Mouse (Mus musculus) lung, adult 18-20 months (tissue): ENCODE measurements around the gene Tmem190.
"Not testable (repeated sequence)": the region's sequence is repeated elsewhere in the genome, so short reads cannot be mapped to it uniquely, and the experiment has no call there.

Source experiments
- DNase-seq, 2 experiments: peaks; one replicate each; pipeline ENCODE4 v3.0.0; 2022; ENCODE audit warnings: mixed read lengths in 2 of 2

Gene Tmem190

DNA sequence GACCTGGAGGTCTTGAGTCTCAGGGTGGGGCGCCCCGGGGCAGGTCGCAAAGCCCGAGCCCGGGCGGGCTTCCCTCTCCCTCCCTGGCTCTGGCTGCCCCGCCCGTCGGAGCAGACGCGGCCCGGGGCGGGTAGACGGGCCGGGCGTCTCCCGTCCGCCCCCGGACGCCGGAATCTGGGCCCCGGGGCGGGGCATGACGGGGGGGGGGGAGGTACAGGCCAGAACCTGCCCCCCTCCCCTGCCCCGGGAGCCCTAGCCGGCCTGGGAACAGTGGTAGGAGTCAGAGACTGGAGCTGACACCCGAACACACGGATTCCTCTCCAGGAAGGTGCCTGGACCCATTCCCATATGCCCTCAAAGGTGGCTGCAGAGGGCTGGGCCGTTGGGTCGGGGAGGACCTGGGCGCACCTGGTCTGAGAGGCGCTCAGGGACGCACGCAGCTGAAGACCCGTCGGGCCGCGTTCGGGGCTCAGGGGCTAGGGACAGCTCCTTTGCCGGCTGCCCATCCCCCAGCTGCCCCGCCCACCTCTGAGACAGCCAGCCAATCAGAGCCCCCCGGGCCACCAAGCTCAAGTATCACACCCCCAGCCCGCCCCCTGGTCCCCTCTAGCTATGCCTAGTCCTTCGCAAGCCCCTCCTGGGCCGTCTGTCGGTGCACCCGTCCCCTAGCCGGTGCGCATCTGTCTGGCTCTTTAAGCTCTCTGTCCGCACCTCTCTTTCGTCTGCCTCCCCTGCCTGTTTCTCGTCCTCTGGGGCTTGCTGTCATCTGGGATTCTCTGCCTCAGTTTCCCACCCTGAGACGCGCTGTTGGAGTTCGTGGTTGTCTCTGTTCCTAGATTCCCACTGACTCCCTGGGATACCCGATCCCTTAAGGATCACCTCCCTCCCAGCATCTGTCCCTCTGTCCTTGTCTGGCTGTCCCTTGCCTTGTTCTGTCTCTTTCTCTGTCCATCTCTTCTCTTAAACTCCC is 5.6 kb upstream of the Tmem190 start:
- peak; percentile 56 to 65 for DNase-seq

DNA sequence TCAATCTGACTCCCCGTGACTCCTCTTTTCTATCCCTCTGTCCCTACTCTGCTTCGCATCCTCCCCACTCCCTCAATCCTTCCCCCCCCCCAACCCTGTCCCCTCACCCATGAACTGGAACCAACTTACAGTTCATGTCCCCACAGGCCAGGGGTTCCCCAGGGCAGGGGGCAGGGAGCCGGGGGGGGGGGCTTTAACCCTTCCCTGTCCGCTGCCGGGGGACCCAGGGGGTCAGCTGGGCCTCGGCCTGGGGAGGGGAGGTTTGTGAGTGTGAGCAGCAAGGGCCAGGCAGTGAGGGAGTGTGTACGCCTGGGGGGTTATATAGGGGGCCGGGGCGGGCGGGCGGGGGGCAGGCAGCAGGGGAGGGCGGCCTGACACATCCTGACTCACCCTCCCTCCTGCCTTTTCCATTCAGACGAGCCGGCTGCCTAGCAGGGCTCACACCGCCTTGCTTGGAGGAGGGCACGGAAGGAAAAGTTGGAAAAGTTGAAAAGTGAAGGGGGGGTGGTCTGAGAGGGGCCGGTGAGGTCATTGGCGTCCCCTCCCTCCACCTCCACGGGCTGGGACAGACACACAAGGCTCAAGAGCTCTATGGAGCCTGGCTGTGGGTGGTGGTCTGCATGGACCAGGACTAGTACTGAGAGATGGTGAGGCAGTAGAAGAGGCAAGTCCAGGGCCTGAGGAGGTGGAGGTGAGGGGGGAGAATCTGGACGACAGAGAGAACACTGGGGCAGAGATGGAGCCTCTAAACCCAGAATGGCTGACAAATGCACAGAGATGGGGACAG is 4.7 kb upstream of the Tmem190 start:
- no peak for DNase-seq

DNA sequence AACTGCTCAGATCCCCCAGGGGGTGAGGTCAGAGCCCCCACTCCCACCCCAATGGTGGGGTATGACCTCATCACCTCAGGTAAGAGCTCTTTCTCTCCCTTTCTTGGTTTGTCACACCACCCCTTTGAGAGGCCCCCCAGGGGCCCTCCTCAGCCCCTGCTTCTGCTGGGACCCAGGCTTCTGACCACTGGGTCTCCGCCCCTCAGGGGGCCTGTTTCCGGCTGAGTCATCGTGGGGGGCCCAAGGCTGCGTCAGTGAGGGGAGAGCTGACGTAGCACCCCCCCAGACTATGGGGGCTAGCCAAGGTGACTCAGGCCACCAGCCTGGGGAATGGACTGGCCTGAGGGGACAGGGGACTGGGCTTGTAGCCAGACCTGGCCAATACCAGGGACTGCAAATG is 2.8 kb upstream of the Tmem190 start:
- no peak for DNase-seq

DNA sequence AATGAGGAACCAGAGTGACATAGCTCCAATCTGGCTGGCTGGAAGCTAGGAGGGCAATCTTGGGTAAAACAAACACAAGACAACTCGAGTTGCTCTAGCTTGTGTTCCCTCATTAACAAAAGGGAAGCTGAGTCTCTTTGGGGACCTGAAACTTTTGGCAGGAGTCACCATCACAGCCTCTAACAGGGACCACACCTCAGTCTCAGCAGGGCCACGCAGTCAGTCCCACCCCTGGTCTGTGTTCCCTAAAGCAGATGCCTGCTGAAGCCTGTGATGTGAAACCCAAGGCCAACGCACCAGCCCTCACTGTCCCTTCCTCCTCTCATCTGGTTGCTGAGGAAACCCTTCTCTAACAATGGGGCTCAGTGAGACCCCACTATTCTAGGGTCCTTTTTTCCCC is 607 bp upstream of the Tmem190 start:
- DNase-seq: no peak

DNA sequence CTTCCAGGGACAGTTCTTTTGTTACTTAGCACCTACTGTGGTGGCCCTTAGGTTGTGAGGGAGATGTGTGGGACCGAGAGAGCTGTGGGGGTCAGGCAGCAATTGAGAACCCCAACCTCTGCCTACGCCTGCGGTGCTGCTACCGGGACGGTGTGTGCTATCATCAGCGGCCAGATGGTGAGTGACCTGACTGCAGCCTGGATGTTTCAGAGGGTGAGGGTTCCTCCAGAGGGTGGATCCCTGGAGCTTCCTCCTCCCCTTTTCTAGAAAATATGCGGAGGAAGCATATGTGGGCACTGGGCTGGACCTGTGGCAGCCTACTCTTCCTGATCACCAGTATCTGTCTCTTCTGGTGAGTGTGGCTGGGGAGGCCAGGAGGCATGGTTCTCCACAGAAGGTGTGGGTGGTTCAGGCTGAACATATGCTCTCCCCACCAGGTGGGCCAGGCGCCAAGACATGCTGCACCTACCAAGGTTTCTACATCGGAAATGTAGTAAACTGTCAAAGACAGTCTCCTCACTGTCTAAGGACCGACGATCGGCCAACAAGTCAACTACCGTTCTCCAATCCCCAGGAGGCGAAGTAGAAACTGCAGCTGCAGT is 1.0 kb downstream of the Tmem190 start:
- no peak for DNase-seq

DNA sequence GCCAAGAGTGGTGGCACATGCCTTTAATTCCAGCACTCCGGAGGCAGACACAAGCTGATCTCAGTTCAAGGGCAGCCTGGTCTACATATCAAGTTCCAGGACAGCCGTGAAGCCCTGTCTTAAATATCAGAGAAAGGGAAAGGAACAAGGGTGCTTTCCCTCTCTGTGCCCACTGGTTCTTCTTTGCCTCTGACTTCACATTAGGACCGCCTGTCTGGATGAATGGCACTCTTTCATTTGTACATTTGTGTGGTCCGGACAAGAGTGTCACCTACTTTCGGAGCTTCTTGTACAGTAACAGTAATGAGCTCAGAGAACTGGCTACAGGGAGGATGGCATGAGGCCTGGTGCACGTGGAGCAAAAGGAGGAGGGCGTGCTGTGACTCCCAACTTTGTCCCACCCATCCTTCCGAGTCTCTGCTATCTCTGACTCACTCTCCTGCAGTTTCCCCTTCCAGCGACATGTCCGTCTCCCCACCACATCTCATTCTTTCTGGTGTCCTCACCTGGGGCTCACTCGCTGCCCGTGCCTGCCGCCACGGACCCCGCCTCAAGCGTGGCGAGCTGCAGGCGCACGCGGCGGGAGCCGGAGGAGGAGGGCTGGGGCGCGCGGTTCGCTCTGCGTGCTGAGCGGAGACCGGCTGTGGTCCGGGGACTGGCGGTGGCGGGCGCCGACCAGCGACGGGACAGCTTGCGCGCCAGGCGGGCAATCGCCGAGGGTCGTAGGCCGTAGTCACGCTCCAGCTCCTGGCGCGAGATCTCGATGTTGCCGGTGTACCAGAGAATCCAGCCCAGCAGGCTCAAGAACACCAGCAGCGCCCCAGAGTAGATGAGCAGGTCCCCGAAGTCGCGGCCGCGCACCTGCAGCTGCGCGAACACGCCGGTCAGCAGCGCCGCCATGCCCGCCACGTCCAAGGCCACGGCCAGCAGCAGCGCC is 6.0 kb downstream of the Tmem190 start:
- DNase-seq: peak; percentile 61 to 62

DNA sequence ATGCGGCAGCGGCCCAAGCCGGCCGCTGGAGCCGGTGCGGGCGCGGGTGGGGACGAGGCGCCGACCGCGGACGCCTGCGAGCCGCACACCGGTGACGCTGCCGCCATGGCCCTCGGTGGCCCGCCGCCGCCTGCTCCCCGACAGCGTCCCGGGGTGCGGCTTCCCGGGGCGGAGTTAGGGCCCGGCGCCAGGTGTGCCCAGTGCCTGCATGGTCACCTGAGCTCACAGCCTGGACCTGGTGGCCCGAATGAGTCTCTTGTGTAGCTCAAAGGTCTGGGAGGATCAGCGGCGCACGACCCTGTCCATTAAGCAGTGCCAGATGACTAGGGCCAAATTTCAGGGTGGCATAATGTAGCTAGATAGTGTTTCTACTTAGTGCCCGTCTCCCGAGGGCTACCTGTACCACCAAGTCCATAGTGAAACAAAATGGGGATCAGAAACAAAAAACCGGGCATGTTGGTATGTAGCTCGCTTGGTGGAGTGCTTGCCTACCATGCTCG is 6.7 kb downstream of the Tmem190 start, which contains the start of gene Tmem238:
Gene Tmem238 (minus strand): TSS at position 221 of the 500 bp plus-strand sequence.
- peak; percentile 85 to 87 for DNase-seq

DNA sequence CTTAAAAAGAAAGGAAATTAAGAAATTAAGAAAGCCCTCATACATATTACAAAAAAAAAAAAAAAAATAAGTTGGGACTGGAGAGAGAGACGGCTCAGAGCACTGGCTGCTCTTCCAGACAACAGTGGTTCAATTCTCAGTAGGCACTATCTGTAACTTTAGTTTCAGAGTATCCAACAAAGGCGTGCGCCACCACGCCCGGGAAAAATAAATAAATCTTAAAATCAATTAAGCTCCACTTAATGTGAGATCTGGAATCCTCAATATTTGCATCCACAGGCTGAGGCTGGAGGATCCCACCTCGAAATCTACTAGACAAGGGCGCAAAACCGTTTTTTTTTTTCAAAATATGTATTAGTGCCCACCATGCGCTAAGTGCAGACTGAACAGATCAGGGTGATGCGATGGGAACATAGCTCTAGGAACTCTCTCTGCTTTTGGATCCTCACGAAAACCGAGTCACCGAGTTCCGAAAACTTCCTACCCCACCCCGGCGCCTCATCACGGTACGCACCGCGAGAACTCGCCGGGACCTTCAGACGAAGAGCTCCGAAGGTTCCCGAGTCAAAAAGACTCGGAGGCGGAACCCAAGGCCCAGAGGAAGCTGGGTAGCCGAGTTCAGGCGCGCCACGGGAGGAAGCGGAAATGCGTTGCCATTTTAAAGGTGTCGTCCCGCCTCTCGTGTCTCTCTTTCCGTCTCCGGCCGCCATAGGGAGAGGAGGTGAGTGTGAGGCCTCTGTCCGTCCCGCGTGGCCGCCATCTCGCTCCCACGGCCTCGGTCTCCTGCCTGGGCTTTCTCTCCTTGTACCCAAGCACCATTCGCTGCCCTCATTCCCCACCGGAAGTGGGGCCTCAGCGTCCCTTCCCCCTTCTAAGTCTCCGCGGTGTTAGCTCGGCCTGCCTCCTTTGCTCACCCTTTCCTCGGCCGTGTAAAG is 9.8 kb downstream of the Tmem190 start, which contains the start of gene Rpl28:
Gene Rpl28 (plus strand): TSS at position 597 of the 935 bp plus-strand sequence.
- DNase-seq: peak; percentile 96 to 98

DNA sequence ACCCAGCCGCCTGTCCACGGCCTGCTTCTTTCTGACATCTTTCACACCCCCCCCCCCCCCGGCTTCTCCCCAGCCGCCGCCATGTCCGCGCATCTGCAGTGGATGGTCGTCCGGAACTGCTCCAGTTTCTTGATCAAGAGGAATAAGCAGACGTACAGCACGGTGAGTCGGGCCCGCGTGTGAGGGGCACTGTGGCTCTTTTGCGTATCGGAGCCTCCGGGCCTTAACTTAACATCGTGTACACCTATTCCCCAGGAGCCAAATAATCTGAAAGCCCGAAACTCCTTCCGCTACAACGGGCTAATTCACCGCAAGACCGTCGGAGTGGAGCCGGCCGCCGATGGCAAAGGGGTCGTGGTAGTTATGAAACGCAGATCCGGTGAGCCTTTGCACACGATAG is 10.5 kb downstream of the Tmem190 start:
- not testable (repeated sequence) for DNase-seq

DNA sequence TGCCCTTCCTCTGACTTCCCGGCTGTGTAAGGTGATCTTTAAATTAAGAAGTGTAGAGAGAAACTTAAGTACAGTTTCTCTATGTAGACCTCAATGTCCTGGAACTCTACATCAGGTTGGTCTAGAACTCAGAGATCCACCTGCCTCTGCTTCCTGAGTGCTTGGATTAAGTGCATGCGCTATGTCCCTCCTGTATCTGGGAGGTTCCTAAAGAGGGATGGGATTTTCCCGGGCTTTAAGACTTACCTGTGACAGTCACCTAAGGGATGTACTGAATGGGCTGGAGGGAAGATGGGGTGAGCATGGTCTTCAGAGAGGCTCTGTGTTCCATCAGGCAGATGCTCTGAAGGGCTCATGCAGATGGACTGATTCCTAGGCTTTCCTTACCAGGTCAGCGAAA is 10.9 kb downstream of the Tmem190 start:
- no peak for DNase-seq

DNA sequence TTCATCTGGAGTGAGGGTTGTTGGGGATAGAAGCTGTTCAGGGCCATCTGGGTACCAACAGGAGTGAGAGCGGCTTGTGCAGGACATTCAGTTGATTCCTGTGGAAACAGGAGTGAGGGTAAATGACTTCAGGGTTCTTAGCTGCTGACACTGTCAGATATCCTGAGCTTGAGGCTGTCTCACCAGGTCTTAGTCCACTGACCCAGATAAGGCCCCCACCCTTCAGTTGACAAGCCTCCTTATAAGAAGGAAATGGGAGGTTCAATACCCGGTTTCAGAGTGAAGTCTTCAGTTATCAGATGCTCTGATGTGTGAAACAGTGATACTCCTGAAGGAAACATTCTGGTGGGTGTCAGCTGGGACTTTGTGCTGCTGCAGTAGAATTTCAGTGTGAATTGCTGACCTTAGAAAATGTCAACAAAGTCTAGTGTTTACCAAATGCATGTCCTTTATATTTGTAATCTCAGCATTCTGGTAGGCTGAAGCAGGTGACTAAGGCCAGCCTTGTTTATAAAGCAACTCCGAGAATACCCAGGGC is 12.0 kb downstream of the Tmem190 start:
- no peak for DNase-seq

DNA sequence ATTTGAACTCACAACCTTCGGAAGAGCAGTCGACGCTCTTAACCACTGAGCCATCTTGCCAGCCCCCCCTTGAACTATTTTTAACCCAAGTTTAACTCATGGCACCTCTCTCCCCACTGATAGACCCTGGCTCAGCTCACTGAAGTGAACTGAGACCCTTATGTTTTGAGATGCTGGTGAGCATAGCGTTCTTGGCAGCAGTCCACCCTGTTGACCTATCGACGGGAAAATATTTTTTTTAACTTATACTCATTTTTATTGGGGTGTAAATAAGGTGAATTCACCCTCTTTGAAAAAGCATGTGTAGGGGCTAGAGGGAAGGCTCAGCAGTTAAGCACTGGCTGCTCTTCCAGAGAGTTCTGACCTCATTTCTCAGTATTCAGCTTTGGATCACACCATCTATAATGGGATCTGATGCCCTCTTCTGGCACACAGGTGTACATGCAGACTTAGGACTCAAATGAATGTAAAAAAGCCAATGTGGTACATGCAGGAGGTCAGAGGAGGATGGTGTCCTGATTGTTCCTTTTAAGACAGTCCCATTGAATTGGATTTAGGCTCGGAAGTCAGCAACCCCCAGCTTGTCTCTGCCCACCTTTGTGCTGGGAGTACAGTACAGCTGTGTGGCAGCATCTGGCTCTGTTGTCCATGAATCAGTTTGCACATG is 13.2 kb downstream of the Tmem190 start:
- no peak for DNase-seq

DNA sequence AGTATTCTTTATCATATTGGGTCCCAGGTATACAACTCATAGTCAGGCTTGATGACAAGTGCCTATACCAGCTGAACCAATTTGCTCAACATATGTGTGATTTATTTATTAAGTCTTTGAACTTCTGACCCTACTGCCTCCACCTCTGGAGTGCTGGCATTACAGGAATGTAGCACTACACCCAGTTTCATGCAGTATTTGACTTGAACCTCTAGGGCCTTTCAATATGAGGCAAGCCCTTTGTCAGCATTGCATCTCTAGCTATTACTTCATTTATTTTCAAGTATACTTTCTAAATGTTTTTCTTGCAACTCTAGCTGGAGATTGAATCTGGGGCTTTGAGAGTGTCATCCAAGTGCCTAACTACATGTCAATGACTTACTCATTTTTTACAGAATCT is 19.5 kb downstream of the Tmem190 start:
- DNase-seq: no peak

DNA sequence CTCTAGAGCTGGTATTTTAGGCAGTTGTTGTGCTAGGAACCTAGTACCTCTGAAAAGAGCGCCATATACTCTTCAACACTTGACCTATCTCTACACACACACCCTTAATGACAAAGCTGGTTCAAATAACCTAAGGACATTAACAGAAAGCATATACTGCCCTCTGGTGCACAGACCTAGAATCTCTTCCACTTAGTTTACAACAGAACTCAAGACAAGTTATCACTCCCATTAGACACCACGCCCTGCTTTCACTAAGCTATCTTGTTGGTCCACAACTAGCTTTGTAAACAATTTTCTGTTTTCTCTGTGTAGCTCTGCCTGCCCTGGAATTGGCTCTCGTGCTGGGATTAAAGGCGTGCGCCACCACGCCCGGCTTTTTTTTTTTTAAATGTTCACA is 24.0 kb downstream of the Tmem190 start:
- peak in 1 of 2 experiments; percentile 48 for DNase-seq

DNA sequence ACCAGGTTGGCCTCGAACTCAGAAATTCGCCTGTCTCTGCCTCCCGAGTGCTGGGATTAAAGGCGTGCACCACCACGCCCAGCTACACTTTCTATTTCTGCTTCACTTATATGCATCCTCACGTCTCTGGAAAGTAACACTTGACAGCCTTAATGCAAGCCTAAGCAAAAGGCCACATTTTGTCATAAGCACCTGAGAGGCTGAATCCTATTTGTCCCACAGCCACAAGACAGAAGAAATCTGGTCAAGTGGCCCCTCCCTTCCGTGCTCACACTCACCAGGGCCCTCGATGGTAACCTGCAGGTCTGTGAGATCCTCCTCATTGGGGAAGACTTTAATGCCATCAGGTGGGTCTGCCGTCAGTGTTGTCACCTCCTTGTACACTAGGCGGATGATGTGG is 28.4 kb downstream of the Tmem190 start:
- not testable (repeated sequence) for DNase-seq

DNA sequence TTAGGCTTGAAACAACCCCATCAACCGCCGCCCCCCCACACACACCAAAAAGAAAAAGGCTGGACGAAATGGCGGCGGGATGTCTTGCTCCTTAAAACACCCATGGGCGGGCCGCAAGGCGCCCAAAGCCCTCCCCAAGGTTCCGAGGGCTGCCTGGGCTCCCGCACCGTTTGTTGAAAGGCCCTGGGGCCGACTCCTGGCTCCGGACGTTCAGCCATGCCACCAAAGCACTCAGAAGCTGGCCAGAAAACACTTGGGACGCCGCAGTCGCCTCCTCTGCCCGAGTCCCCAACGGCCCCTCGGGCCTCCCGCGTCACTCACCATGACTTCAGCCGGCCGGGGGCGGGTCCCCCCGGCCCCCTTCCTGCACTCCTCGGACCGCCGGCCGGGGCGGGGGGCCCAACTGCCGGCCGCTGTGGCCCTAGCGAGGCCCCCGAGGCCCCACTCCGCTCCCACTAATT is 29.1 kb downstream of the Tmem190 start:
- DNase-seq: peak in 1 of 2 experiments; percentile 27

DNA sequence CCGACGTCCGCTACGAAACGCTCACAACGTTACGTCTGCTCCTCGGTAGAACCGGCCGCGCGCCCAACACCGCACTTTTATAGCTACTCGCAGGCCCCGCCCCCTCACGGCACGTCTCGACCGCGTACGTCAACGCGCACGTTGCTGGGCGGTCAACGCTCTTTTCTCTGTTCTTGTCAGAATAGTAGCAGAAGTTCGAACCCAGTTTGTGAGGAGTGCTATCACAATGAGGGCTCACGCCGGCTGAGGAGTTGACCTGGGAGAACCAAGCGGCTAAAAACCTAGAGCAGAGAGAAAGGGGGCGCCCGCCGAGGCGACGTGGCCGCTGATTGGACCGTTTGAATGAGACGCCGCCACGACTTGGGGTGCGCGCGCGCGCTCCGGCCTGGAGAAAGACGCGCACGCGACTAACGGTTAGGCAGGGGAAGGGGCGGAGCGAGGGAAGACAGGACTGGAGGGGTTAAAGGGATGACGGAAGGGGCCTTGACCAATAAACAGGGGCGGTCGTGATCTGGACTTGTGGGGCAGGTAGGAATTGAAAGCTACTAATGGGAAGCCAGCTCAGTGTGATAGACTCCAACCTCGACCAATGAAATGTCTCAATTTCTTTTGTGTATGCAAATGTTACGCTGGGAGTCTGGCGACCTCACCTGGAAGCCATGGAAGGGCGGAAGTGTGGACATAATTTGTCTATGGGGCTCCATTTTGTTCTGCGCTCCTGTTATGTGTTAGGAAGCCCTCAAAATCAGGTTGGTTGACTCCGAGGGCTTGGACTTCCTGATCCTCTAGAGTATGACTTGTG is 29.8 kb downstream of the Tmem190 start, which contains the start of gene Ube2s:
Gene Ube2s (minus strand): TSS at position 288 of the 802 bp plus-strand sequence.
- peak; percentile 99 for DNase-seq

DNA sequence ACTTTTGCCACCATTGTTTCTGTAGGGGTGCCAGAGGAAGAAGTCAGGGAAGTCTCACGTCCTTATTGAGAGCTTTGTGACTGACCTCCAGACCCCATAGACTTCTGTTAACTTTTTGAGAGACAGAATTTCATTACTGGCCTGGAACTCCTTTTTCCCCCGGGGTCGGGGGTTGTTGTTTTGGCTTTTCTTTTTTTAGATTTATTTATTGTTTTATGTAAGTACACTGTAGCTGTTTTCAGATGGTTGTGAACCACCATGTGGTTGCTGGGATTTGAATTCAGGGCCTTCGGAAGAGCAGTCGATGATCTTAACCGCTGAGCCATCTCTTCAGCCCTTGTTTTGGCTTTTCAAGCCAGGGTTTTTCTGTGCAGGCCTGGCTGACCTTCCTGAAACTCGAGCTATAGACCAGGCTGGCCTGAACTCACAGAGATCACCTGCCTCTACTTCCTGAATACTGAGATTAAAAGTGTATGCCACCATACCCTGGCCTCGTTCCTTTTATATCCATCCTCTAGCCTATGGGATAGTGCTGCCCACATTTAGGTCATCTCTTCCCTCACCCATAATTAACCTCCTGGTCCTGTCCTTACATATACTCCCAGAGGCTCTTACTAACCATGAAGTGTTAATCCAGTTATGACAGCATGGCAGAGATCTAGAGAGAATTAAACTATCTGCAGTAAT is 30.5 kb downstream of the Tmem190 start:
- no peak for DNase-seq
